Mouse (Mus musculus): ENCODE measurements around the gene Larp7. TPM values are rescaled to one million over a fixed set of nuclear protein-coding genes. Genes with fewer than 3 reads are reported as not detected.

Larp7 gene
- total RNA-seq, 2 experiments from 2014 or later = 10.8 to 12.3 TPM

DNA sequence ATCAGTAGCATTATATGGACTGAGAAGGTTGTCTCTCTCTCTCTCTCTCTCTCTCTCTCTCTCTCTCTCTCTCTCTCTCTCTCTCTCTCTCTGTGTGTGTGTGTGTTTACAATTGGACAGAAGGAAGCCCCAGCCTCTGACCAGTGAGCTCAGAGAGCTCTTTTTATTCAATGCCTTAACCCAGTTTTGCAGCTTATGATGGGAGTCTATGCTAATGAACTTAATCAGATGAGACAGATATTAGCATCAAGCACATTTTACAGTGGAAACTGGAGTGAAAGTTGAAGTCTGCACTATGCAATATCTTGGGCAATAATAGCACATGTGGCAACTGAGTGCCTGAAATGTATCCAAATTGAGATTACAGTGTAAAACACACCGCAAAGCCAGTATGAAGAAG, 37.9 kb downstream of the Larp7 start:
- no peak for DNase-seq
- intact Hi-C loops (cut with DNase I; ENCODE audit: low total_unique reads) = no loop called here

GRCm38 (mm10) chr3:127513699-127514098, 39.5 kb downstream of the Larp7 start:
- intact Hi-C loops (cut with DNase I; ENCODE audit: low total_unique reads) = no loop called here
- no peak for DNase-seq

DNA sequence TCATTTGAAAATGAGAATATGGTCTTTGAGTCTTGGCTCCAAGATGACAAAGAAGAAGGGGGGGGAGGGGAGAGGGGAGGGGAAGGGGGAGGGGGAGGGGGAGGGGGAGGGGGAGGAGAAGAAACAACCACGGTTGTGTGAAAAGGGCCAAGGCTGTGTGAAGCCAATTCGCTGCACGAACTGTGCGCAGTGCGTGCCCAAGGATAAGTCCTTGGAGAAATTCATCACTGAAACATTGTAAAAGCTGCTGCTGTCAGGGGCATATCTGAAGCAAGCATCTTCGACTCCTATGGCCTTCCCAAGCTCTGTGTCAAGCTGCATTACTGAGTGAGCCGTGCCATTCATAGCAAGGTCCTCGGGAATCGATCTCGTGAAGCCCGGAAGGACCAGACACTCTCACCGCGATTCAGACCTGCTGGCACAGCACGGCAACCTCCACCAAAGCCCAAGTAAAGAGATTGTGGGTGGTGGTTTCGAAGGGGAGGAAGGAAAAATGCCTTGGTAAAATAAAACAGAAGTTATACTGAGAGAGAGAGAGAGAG, 40.3 kb downstream of the Larp7 start:
- intact Hi-C loops (cut with DNase I; ENCODE audit: low total_unique reads) = no loop called here
- no peak for DNase-seq

GRCm38 (mm10) chr3:127511786-127512746, 41.1 kb downstream of the Larp7 start:
- intact Hi-C loops (cut with DNase I; ENCODE audit: low total_unique reads) = no loop called here
- DNase-seq = peak; percentile 38

DNA sequence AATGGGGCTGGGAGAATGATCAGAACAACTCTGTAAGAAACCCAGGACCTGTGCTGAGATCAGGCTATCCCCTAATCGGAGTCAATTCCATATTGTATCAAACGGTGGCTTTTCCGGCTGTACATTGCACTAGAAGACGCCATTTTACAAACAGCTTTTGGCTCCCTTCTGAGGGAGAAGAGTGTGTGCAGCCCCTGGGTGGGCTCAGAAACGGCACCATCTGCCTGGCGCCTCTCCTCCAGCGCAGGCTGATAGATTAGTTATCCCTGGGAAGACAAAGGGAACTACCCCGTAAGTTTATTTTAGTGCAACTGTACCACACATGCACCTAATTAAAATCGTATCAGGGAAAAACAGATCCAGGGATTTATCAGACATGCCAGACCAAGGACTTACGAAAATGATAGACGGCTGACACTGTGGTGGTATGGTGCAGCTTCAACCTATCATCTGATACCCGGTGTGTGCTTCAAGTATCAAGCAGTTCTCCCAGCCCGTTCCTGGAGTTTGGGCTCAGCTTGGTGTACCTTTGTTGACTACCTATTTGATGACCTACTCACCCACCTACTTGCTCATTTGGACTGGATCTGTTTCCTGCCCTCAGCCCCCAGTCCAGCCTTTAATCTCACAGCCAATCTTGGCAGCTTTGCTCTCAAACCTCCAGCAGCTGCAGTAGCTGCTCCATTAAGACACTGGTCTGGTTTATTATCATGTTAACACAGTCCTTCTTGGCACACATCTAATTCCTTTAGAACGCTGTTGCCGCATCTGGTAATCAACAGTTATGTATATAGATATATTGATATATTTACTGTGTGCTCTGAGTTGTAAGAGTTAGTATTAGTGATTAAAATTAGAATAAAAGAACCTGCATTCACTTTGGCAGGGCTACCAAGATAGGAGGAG, 45.0 kb downstream of the Larp7 start:
- intact Hi-C loops (cut with DNase I; ENCODE audit: low total_unique reads) = no loop called here
- no peak for DNase-seq

- peak; percentile 33 for DNase-seq
- intact Hi-C loops (cut with DNase I; ENCODE audit: low total_unique reads) = no loop called here
Measured at GRCm38 (mm10) chr3:127498742-127499400, 54.3 kb downstream of the Larp7 start, which contains the start of gene Ank2. Gene Ank2 (minus strand): TSS chr3:127499350.

GRCm38 (mm10) chr3:127498197-127498741, 54.9 kb downstream of the Larp7 start:
- DNase-seq = no peak
- intact Hi-C loops (cut with DNase I; ENCODE audit: low total_unique reads) = no loop called here

GRCm38 (mm10) chr3:127492663-127493062, 60.5 kb downstream of the Larp7 start:
- DNase-seq = no peak
- intact Hi-C loops (cut with DNase I; ENCODE audit: low total_unique reads) = no loop called here

DNA sequence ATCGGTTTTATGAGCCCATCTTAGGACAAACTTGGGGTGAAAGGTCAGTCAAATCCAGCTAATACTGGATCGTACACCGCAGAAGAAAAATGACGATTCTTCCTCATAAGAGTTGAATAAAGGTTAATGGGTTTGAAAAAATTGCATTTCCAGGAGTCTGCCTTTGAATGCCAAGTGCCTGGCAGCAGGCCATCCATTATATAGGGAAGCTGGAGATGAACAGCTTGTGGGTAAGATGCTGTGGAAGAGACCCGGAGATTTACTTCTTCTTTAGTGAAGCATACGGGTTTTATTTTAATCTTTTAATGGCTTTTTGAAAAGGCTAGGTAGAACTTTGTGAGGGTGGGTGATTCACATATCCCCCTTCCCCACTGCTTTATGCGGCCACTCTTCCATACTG, 65.8 kb downstream of the Larp7 start:
- DNase-seq = no peak
- intact Hi-C loops (cut with DNase I; ENCODE audit: low total_unique reads) = no loop called here

Small RNA genes lying within 50 kb of the gene (microRNA-seq; reads per million reads assigned to microRNA genes)
- gene Mir302a = 0.32 to 0.50 reads per million in 2 experiments
- gene Mir302b = 0 to 0.50 reads per million in 2 experiments
- gene Mir302c = 0 reads per million in 2 experiments
- 1.5 to 2.2 reads per million in 2 experiments for gene Mir302d
- gene Mir367 = 0 reads per million in 2 experiments

Other genes with a start within 250 kb of the Larp7 start
- 100 to 1,000 TPM in 1 of 2 experiments, 10 to 100 TPM in 1; 98.1 to 119 TPM for gene Ank2, start 54.0 kb downstream of the Larp7 start, total RNA-seq (2021)
- gene Zgrf1, start 140 bp upstream of the Larp7 start, total RNA-seq (2021) = 1 to 10 TPM in 1 of 2 experiments, under 1 TPM in 1; 1.00 to 1.4 TPM
- gene Neurog2, start 79.8 kb upstream of the Larp7 start, total RNA-seq (2021) = not detected
- gene Alpk1, start 227.2 kb upstream of the Larp7 start, total RNA-seq (2021) = 1 to 10 TPM in 1 of 2 experiments, under 1 TPM in 1; 0.93 to 1.7 TPM
- 1 to 10 TPM; 1.4 to 1.5 TPM for gene Tifa, start 236.5 kb upstream of the Larp7 start, total RNA-seq (2021)